Mouse (Mus musculus) ovary, postnatal 36 days (tissue): Measurements from ENCODE around the gene Ankrd39.
A peak's percentile ranks its signal among the peaks of the same experiment; 100 is the strongest.

Experiments used
- DNase-seq: peaks from one replicate; pipeline ENCODE4 v3.0.0; 2022; ENCODE audit warnings: low spot score, mixed read lengths

The Ankrd39 gene

DNA sequence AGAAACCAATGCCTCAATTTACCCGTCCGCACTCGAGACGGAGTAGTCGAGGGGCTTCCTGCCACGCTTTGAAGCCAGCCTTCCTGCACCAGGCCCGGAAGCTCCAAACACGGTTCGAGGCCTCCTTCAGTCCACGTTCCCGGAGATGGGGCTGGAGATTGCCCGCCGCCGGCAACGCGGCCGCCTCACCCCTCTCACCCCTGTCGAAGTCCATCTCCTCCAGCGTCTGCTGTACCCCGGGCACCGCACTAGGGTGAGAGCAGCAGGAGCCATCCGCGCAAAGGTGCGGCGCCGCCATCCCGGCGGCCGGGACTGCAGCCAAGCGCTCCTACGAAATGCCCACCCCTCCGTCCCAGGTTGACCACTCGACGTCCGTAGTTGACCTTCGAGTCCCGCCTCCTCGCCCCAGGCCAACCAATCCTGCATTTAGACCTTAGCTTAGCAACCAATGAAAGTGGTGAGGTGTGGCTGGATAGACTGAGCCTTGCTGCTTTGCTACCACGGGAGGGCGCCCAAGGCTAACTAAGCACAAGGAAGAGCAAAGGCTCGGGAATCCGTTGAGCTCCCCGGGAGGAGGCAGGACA, at the start of gene Ankrd39:
Gene Ankrd39 (minus strand): TSS at position 558 of the 584 bp plus-strand sequence.
- DNase-seq, result peak; percentile 96

DNA sequence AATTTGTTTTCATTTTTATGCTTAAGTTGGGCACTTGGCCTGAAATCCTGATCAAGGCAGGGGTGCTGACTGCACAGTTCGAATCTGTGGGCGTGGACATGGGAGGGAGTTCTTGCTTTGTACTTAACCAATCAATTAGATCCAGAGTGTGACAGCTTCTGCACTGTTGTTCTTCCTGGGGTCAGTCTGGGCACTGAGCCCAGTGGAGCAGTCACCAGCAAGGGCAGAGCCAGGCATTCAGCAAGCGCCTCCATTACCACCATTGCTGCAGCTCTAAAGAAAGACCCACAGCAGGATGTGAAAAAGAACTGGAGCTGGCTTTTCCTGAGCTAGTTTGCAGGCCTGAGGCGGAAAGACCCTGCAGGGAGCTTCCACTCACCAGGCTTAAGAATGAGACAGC, 48.9 kb upstream of the Ankrd39 start:
- peak; percentile 62 for DNase-seq

DNA sequence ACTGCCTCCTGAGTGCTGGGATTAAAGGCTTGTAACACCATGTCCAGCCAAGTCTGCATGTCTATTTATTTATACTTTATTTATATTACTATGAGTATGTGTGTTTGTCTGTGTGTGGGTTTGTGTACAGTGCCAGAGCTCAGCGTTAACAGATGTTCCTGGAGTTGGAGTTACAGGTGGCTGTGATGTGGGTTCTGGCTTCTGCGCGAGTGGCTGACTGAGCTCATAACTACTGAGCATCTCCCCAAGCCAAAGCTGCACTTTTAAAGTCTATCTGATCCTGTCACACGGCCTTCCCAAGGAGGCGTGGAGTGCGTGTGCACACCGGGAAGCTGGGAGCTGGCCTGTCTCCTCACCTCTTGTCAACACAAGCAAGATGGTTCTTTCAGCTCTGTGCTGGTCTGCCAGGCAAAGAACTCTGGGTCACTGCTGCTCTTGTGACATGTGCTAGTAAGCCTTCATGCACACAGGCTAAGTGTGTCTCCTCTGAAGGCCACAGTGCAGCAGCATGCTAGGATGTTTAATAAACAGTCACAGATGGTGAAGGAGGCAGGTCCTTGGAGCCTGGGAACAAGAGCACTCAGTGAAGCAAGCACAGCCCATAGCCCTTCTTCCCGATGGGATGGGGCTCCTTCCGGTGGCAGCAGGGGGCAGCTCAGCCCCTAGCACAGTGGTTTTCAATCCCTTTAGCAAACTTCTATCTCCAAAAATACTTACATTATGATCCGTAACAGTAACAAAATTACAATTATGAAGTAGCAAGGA, 48.1 kb upstream of the Ankrd39 start:
- DNase-seq, result no peak

DNA sequence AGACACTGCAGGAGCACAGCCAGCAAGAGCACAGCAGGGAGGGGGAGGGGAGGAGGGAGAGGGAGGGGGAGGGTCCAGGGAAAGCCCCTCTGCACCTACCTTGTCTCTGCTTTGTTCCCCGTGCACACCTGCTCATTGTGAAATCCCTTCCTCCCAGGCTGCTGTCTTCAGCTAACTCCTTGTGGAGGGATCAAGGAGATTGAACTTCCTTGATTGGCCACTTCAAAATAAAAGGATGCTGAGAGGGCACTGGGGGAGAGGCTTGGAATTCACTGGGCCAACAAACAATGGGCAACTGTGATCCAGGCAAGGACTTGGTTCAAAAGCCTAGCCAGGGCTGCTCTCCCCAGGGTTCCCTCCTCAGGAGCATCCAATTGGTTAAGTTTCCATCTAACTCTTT, 45.9 kb upstream of the Ankrd39 start:
- no peak for DNase-seq

DNA sequence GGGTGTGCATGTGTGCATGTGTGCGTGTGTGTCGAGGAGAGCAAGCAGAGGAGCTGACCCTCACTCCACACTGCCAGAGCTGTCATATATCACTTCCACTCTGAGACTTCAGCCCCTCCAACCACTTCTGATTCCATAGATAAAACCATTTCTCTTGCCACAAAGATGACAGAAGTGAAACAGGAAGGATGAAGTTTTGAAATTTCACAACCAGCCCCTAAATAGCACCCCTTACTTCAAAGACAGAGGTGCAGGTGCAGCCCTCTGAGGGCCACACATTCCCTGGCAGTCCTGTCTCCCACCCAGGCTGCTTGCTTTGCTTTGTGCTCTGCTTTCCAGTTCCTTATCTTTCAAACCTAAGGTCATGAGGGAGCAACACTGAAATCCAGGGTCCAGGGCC, 44.2 kb upstream of the Ankrd39 start:
- DNase-seq, result no peak

DNA sequence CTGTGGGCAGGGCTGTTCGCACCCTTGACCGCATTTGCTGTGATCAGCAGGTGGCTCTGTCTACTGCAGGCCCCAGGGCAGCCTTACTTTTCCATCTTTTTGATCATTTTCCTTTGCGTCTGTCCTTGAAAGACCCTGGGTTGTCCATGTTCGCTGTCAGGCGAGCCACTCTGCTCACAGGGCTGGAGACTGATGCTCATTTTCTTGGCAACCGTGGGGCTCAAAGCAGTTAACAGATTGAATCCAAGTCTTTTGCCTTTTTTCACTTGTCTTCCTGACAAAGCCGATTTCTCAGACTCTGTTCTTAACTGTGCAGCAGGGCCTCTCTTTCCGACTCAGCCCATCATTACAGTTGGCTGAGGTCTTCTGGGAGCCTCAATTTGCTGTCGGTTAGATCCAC, 43.4 kb upstream of the Ankrd39 start:
- DNase-seq, result no peak

DNA sequence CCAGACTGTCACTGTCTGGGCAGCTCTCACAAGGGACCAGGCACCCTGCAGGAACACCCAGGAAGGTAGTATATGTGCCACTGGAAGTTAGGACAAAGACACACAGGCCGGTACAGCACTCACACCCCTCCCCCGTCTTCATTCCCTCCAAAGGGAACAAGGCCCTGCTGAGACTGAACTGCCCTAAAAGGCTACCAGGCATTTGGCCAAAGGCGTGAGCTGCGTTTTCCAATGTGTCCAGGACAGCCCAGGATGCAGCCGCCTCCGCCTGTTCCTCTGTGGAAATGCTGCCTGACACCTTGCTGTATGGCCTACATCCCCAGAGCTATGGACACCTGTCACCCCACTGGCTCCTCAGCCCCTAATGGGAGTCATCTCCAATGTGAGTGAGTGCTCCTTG, 42.2 kb upstream of the Ankrd39 start:
- DNase-seq, result no peak

DNA sequence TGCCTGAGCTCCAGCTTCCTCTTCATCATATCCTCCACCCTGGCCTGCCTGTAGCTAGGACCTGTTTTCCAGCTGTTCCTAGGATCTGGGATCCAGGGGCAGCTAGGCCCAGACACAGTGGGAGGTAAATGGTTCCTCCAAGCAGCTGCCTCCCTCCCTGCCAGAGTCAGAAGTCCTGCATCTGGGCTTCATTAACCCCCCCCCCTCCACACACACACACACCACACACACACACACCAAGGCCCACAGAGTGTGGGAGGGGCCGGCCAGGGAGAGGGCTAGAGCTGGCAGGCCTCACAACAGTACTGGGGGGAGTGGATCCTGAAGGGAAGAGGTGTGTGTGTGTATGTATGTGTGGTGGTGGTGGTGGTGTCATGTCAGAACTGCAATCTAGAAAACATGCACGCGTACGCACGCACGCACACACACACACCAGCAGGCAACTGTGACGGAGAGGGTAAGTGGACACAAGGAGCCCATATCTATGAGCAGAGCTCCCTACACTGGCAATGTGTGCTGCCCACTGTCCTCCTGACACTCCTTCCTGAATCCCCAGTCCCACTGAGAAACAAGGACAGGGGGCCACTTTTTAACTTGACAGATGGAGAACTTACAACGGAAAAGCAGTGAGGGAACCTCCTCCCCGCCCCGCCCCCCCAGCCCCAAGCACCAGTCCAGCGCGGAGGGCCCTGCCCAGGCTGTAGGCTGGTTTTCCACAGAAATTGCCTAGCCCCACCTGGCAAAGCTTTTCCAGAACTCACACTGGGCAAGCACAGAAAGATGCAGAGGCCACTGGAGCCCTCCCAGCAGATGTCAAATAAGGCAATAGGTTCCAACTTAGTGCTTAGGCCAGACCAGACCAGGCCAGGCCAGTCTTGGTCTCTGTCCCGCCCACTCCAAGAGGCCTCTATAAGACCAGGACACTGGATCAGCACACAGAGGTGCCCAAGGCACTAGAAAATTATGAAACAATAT, 41.5 kb upstream of the Ankrd39 start:
- no peak for DNase-seq

DNA sequence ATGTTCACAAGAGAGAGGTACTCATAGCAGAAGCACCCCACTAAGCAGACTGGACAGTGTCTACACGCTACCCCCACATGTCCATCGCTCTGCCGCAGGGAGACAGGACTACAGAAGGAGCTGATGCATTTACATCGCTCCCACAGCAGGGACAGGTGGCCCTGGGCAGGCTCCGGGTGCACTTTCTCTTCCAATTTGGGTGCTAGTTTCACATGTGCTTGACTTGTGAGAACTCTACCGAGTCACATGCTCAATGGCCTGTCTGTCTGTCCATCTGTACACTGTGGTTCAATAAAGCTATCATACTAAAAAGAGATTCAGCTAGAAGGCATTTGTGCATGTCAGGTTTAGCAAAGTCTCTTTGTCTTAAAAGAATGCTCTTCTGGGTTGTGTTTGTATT, 40.6 kb upstream of the Ankrd39 start:
- no peak for DNase-seq

DNA sequence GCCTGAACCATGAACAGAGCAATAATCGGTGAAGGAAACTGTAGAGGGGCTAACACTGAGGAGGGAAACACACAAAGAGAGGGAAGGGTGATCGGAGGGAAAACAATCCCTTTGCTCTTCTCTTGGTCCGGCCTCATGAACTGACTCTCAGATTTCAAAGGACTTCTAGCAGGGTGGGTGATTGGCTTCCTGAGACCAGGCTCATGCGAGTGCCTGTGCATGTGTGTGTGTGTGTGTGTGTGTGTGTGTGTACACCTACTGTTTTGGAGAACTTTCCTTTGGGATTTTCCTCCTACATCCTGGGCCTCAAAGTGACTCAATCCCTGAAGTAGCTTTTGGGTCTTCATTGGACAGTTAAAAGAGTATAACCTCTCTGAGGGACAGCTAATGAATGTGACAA, 39.0 kb upstream of the Ankrd39 start:
- DNase-seq, result no peak

DNA sequence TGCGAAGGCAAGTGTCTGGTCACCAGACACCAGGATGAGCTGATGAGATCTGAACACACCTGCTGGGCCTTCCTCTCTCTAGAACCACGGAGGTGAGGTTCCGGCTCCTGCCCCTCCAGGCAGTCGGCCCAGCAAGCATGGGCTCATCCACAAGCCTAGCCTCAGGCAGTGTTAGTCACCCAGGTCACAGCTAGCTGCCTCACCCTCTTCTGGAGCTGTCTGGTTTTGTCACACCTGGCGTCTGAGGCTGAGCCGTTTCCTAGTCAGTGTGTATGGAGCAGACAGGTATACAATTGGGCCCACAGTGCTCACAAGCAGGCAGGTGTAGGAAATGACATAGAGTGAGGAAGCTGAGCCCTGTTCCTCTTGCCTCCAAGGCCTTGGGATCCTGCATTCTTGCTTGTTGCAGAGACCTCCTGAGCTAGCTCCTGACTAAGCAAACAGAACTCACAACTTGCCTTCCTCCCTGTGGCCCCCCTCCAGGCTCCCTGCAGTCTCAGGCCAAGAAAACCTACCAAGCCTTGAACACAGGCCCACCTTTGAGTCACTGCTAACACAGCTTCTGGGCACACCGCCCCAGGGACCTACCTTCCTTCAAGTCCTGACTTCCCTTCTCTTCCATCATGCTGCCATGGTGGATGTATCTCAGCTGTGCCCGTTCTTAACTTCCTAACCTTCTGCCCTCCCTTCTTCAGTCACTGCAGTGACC, 36.3 kb upstream of the Ankrd39 start:
- DNase-seq, result no peak

DNA sequence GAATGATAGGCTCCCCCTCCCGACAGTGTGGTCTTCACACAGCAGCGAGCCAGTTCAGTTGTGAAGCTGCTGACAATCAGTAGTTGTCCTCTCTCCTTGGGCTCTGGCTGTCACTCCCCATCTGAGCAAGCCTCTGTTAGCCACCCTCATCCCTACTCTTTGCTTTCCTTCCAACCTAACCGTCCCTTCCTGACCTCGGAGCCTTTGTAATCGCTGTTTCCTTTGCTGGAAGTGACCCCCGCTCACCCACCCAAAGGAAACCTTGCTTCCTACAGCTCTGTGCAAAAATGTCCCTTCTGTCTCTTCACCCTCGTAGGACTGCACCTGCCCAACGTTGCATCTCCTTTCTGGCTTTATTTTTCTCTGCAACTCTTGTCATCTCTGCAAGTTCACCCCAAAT, 35.0 kb upstream of the Ankrd39 start:
- DNase-seq, result no peak

DNA sequence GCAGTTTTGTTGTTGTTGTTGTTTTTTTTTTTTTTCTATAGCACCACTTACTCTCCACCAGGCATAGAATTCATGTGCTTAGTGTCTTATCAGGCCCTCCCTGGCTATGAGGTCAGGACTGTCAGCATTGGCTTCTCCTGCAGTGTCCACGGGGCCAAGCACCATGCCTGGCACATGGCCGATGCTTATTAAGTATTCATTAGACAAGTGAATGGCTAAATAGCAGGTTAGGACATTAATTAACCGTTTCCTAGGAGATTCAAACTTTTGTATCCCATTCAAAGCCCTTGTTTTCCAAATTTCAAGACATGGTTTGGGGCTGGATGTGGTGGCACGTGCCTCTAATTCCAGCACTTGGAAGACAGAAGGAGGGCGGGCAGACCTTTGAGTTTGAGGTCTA, 34.0 kb upstream of the Ankrd39 start:
- DNase-seq, result no peak

DNA sequence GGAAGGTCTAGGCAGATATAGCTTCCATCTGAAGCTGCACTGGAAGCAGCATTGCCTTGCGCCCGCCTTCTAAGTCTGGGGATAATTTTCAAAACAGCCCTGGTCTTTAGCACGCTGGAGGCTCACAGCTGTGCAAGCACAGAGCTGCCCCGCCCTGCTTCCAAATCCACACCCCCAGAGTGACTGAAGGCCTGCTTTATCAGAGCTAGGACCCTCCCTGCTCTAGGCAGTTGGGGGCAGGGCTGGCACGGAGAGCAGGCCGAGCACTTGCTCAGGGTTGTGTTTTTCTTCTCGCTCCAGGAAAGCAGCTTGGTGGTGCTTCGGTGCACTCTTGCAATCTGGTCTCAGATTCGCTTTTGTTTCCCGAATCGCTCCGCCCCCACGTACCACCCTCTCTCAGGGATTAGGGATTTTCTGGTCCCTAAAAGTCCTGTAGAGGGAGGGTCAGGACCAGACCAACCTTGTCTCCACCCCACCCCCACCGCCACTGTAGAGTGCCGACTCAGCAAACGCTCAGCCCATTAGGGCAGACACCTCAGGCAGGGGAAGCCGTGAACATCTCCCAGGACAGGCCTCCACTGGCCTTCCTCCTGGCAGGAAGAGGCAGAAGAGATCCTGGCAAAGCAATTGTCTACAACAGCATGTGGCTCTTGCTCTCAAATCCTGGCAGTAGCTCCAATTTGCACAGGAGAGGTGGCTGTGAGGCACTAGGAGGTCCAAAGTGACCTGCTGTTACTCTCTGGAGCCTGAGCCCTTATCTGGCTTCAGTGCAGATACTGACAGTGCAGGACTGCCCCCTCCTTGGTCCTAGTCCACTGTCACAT, 33.4 kb upstream of the Ankrd39 start:
- DNase-seq, result peak; percentile 78

DNA sequence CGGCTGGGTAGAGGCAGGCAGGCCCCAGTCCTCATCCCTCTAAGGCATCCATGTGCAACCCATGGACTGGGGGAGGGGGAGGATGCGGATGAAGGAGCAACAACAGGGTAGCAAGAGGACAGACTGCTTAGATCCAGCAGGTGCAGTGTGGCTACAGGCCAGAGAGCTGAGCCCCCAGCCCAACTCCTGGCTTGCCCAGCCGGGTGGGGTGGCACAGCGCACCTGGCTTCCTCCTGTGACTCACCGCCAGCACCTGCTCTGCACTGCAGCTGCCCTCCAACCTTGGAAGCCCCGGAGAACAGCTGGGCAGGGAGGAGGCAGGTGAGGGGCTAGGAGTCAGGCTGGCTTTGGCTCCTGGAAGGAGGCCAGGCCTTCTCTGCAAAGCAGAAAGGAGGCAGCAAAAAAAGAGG, 32.7 kb upstream of the Ankrd39 start:
- no peak for DNase-seq

DNA sequence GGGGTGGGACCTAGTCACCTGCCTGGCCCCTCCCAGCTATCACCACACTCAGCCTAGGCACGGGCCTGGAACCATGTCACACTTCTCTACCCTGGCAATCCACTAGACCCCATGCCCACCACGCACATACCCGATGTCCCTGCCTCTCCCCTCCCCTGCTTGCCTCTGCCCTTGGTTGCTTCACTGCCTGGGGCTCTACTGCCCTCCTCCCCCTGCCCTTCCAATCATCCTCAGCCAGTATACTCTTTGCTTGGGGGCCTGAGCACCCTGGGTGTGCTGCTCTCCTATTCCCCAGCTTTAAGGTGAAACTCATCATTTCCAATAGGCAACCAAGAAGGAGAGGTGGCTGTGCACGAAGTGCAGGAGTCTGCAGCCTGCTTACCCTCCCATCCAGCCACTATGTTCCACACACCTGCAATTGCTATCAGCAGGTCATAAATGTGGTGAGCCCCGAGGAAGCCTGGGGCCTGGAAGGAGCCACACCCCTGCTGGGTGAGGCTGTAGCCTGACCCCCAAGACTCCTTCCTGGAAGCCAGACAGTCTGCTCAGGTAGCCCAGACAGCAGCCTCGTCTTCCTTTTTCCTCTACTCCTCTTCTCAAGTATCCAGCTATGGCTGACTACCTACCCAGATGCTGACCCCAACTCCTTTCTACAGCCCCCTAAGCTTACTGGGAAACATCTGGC, 29.9 kb upstream of the Ankrd39 start:
- no peak for DNase-seq

DNA sequence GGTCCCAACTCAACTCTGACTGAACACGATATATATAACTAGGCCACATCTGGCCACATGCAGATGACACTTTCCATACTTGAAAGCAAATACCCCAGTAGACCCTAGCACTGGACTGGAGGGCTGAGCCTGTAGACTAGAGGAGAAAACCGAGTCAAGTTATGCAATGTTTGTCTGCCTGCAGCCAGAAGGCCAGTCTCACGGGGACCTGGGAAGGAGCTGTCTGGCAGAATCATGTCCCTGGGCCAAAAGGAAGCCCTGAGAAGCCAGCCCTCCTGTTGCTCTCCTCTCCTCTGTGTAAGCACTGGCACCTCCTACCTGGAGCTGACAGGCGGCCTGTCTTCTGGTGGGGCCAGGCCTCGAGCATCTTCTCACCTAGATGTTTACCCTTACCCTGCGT, 28.1 kb upstream of the Ankrd39 start:
- DNase-seq, result no peak

DNA sequence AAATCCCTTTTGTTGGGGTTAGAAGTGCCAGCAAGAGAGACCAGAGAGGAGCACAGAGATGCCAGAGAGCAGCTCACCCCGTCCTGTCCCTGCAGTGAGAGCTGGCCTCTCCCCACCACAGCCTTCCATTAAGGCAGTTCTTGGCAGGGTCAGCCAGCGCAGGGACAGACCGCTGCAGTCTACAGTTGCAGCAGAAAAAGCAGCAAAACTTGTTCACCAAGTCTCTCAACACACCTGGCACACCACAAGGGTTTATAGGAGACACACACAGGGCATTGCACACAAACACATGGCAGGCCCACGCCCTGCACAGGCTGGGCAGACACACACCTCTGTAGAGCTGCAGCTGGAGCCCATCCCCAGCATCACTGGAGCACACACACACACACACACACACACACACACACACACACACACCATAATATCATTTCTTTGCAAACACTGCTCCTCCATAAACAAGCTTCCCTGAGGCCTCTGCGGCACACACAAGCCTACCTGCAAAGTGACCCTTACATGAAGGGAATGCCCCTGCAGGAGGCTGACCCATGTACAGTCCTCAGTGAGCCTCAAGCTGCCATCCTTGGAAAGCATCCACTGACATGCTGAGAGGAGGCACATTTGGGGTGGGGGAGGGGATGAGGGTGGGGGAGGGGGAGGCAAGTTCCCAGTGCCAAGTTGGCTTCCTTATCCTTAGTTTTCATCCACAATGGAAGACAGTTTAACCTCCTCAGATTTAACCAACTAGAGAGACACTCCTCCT, 27.1 kb upstream of the Ankrd39 start:
- DNase-seq, result no peak

DNA sequence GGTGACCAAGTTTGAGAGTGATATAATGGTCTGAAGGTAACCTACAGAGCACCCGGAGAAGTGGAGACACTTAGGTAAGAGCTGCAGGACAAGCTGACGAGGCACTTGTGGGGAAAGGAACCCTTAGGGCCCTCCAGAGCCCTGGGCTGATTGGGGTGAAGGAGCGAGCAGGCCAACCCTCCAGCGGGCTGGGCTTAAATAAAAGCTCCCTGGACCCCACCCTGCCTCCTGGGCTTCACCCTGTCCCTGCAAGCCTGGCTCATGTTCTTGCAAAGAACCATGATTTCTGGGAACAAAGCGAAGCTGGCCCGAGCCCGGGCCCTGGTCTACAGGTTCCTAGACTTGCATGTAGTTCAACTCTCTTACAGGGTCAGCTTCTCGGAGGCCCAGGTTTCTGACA, 26.3 kb upstream of the Ankrd39 start:
- no peak for DNase-seq

DNA sequence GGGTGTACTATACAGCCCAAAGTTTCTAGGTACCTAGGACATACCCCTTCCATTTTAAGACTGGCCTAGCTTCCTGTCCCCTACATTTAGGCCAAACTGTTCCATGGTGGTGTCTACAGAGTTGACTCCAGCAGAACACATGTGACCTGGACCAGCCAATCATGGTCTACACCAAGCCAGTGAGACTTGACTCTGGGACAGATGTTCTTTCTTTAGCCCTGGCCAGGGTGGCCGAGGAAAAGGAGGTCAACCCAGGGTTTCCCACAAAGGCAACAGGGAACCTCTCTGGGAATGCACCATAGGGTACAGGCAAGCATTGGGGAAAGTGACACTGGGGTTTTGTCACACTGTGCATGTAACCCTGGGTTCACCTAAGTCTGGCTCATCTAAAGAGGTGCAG, 25.5 kb upstream of the Ankrd39 start:
- DNase-seq, result no peak
